Mouse (Mus musculus) stomach, embryonic 14.5 days (tissue): Measurements from ENCODE around the gene Mrps23. TPM values are rescaled to one million over a fixed set of nuclear protein-coding genes. Genes with fewer than 3 reads are reported as not detected.

Source experiments
- ATAC-seq: fragments of 200-750 bp; cut with Nextera tagmentation; 2 replicates; pipeline ENCODE4 v1.8.0; 2017; ENCODE audit warnings: low read depth, moderate TSS enrichment; ENCODE audit not compliant: insufficient number of reproducible peaks, insufficient read depth, low FRiP score
- H3K27ac ChIP-seq: fragments of 300-500 bp; sonication (generic); 2 replicates; pipeline ENCODE4 v1.5.1; 2014; ENCODE audit warnings: mild to moderate bottlenecking, low read length, moderate library complexity, mixed read lengths
- H3K27me3 ChIP-seq: fragments of 300-500 bp; sonication (generic); 2 replicates; pipeline ENCODE4 v1.6.1; 2014; ENCODE audit warnings: low read length, control low read depth, mixed read lengths; ENCODE audit not compliant: control insufficient read depth, insufficient read depth
- H3K36me3 ChIP-seq: fragments of 300-500 bp; sonication (generic); 2 replicates; pipeline ENCODE4 v1.6.1; 2014; ENCODE audit warnings: mild to moderate bottlenecking, control low read depth, low read length, moderate library complexity, mixed read lengths; ENCODE audit not compliant: control insufficient read depth, insufficient read depth
- H3K4me1 ChIP-seq: fragments of 300-500 bp; sonication (generic); 2 replicates; pipeline ENCODE4 v1.6.1; 2014; ENCODE audit warnings: low read length, control low read depth, mixed read lengths; ENCODE audit not compliant: control insufficient read depth, insufficient read depth
- H3K4me2 ChIP-seq: fragments of 300-500 bp; sonication (generic); replicated peaks from 2 replicates; pipeline ENCODE4 v1.6.1; 2014; ENCODE audit warnings: low read depth, low read length, control low read depth
- H3K4me3 ChIP-seq: fragments of 300-500 bp; sonication (generic); 2 replicates; pipeline ENCODE4 v1.5.1; 2014; ENCODE audit warnings: low read depth, low read length, control low read depth
- H3K9ac ChIP-seq: fragments of 300-500 bp; sonication (generic); replicated peaks from 2 replicates; pipeline ENCODE4 v1.6.1; 2014; ENCODE audit warnings: low read depth, mild to moderate bottlenecking, control low read depth, low read length, moderate library complexity, mixed read lengths
- H3K9me3 ChIP-seq: fragments of 300-500 bp; sonication (generic); 2 replicates; pipeline ENCODE4 v1.6.1; 2016; ENCODE audit warnings: low read depth, low read length, control low read depth; ENCODE audit not compliant: control insufficient read depth
- WGBS: fragments of 180-500 bp; shearing (Covaris S2); extraction: QIAGEN DNeasy Blood & Tissue Kit; methylation state at CpG from one replicate; pipeline ENCODE4 v1.1.7; 2014; 5-methylcytosine and 5-hydroxymethylcytosine counted together
- polyA plus RNA-seq: library from polyadenylated mRNA; unstranded; fragments of >200 nt; fragmentation: Nextera tagmentation; extraction: Ambion mirVana; gene quantifications from 2 replicates; pipeline ENCODE4 v1.2.1, GENCODE M21; 2014

The Mrps23 gene
- polyA plus RNA-seq, 1 experiment from 2014 or later: 58.6 TPM

- H3K36me3 ChIP-seq: no peaks in the 10 kb centered on the region
- H3K4me2 ChIP-seq: no peak overlapping the region
- no peak for ATAC-seq
- 0 out of 2 replicates have a peak, but pooled peaks cover 6% of the 10 kb centered on the region for H3K4me1 ChIP-seq
- 52% methylated on average over 7 of the region's 7 CpGs for WGBS
- H3K9me3 ChIP-seq: no peaks in the 10 kb centered on the region
- no peak overlapping the region for H3K4me3 ChIP-seq
- no peaks in the 10 kb centered on the region for H3K27me3 ChIP-seq
- H3K27ac ChIP-seq: no peak overlapping the region
- H3K9ac ChIP-seq: no peak overlapping the region
These were observed 49.5 kb downstream of the Mrps23 start for GRCm38 (mm10) chr11:88253514-88254167.

- no peak for ATAC-seq
- peaks cover 2% of the 10 kb centered on the region; the same call in 1 of the 2 replicates for H3K9me3 ChIP-seq
These were observed 53.5 kb downstream of the Mrps23 start for GRCm38 (mm10) chr11:88257700-88258099.

DNA sequence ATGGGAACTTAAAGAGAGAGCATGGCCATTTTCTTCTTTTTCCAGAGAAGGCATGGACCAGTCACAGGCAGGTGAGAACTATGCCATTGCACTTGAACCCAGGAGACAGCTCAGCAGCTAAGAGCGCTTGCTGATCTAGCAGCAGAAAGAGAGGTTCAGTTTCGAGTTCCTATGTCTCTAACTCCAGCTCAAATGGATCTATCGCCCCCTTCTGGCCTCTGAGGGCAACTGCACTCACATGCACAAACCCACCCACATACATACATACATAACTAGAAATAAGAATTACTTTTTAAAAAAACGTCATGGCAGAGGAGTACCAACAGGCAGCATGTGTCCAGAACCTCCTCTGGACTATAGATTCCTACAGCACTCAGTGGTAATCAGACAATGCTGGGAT is 54.0 kb downstream of the Mrps23 start:
- Histone ChIP-seq H3K27ac (no peak overlapping the region), H3K36me3 (no peaks in the 10 kb centered on the region), H3K4me1 (no peaks in the 10 kb centered on the region), H3K27me3 (no peaks in the 10 kb centered on the region), H3K9me3 (peaks cover 2% of the 10 kb centered on the region; the same call in 1 of the 2 replicates), H3K4me3 (no peak overlapping the region), H3K9ac (no peak overlapping the region), H3K4me2 (no peak overlapping the region)
- 77% methylated on average over 4 of the region's 4 CpGs for WGBS
- ATAC-seq: no peak

More at GRCm38 (mm10) chr11:88257700-88258099, 53.5 kb downstream of the Mrps23 start:
- Histone ChIP-seq H3K4me3 (no peak overlapping the region), H3K4me2 (no peak overlapping the region), H3K27ac (no peak overlapping the region), H3K9ac (no peak overlapping the region), H3K4me1 (0 out of 2 replicates have a peak, but pooled peaks cover 4% of the 10 kb centered on the region), H3K27me3 (no peaks in the 10 kb centered on the region), H3K36me3 (no peaks in the 10 kb centered on the region)
- WGBS: 65% methylated on average over 4 of the region's 4 CpGs

GRCm38 (mm10) chr11:88260463-88260862 is 56.3 kb downstream of the Mrps23 start:
- no peak overlapping the region for H3K9ac ChIP-seq
- H3K4me2 ChIP-seq: no peak overlapping the region
- 38% methylated on average over 7 of the region's 7 CpGs for WGBS
- no peak overlapping the region for H3K27ac ChIP-seq
- H3K4me1 ChIP-seq: no peaks in the 10 kb centered on the region
- no peak for ATAC-seq
- H3K4me3 ChIP-seq: no peak overlapping the region
- H3K27me3 ChIP-seq: no peaks in the 10 kb centered on the region
- no peaks in the 10 kb centered on the region for H3K36me3 ChIP-seq
- peaks cover 2% of the 10 kb centered on the region; the same call in 1 of the 2 replicates for H3K9me3 ChIP-seq

Other genes starting within 250 kb of the Mrps23 start
- gene Dynll2, start 216.9 kb upstream of the Mrps23 start, polyA plus RNA-seq: 14.2 and 16.7 TPM in 2 replicates
- gene Srsf1, start 157.0 kb upstream of the Mrps23 start, polyA plus RNA-seq: 345 and 362 TPM in 2 replicates
- 46.5 and 50.8 TPM in 2 replicates for gene Vezf1, start 136.1 kb upstream of the Mrps23 start, polyA plus RNA-seq
- gene Cuedc1, start 106.3 kb upstream of the Mrps23 start, polyA plus RNA-seq: 21.7 and 24.9 TPM in 2 replicates
- not detected in 2 replicates for gene Ccdc182, start 89.7 kb downstream of the Mrps23 start, polyA plus RNA-seq